Comparison of ENCODE assay signal across 31 mouse cellular contexts in genomic region chr2:173795801-173796673, GRCm38 (mm10). TPM values are rescaled to one million over a fixed set of nuclear protein-coding genes. Genes with fewer than 3 reads are reported as not detected.
DNase-seq lines count a peak whose midpoint lies in the region; ATAC-seq and TF ChIP-seq lines count a peak whose summit lies in the region.
"Had no signal": no experiment of that assay in that cellular context is flagged by ENCODE, and none has a peak within 500 bp of the region (broad histone marks: within the 10 kb centered on the region; RNA-seq: fewer than 3 reads in every experiment).

No protein-coding gene starts in this region.

- DNase-seq in hindbrain, embryonic 10.5 days (ENCODE audit: low spot score) = no peak
- DNase-seq in kidney, adult 18-20 months = no peak
- peak; percentile 61 for DNase-seq in brain, embryonic 14.5 days (ENCODE audit: low read depth)
- no peak for DNase-seq in urinary bladder, postnatal 10 days (ENCODE audit: low spot score)
- DNase-seq in left cerebral cortex, postnatal 14 days (ENCODE audit: low spot score in 2 of 2) = no peak
- DNase-seq: adrenal gland, postnatal 25 days; cerebellum, adult 18-20 months; cerebellum, postnatal 10 days; gastrocnemius, postnatal 14 days; left cerebral cortex, postnatal 4 days; liver, postnatal 0 days; lung, postnatal 4 days; midbrain, embryonic 14.5 days; right cerebral cortex, adult 18-20 months; spleen, adult 18-20 months; thymus, adult 2 months; thymus, postnatal 36 days had no signal

- intact Hi-C loops in left cerebral cortex, postnatal 14 days (cut with DNase I) = no loop called here

- no peaks in the 10 kb centered on the region for H3K36me3 ChIP-seq in hindbrain, embryonic 10.5 days
- no peaks in the 10 kb centered on the region for H3K36me3 ChIP-seq in hindbrain, embryonic 13.5 days
- no peaks in the 10 kb centered on the region for H3K36me3 ChIP-seq in kidney, embryonic 16.5 days (ENCODE audit: insufficient read depth, low read length)
- no peaks in the 10 kb centered on the region for H3K36me3 ChIP-seq in limb, embryonic 13.5 days
- H3K36me3 ChIP-seq: embryonic facial prominence, embryonic 13.5 days; heart, embryonic 10.5 days; heart, embryonic 15.5 days; intestine, embryonic 15.5 days; liver, embryonic 12.5 days; neural tube, embryonic 15.5 days had no signal

- no peak overlapping the region for H3K9ac ChIP-seq in hindbrain, embryonic 13.5 days
- no peak overlapping the region for H3K9ac ChIP-seq in kidney, embryonic 16.5 days (replicated peaks; ENCODE audit: low read length)
- no peak overlapping the region for H3K9ac ChIP-seq in limb, embryonic 13.5 days
- H3K9ac ChIP-seq: embryonic facial prominence, embryonic 13.5 days; heart, embryonic 15.5 days; intestine, embryonic 15.5 days; liver, embryonic 12.5 days; liver, postnatal 0 days; neural tube, embryonic 15.5 days had no signal

- WGBS in hindbrain, embryonic 10.5 days = 85% methylated on average over 15 of the region's 15 CpGs
- 65% methylated on average over 15 of the region's 15 CpGs for WGBS in hindbrain, embryonic 13.5 days
- 66% methylated on average over 15 of the region's 15 CpGs for WGBS in kidney, embryonic 16.5 days
- WGBS in limb, embryonic 13.5 days = 40% methylated on average over 15 of the region's 15 CpGs

- no peaks in the 10 kb centered on the region for H3K27me3 ChIP-seq in hindbrain, embryonic 10.5 days (ENCODE audit: insufficient read depth, poor library complexity, severe bottlenecking)
- H3K27me3 ChIP-seq in hindbrain, embryonic 13.5 days = 0 out of 2 replicates have a peak, but pooled peaks cover 4% of the 10 kb centered on the region
- no peaks in the 10 kb centered on the region for H3K27me3 ChIP-seq in kidney, embryonic 16.5 days (ENCODE audit: insufficient read depth, low read length)
- H3K27me3 ChIP-seq in limb, embryonic 13.5 days = no peaks in the 10 kb centered on the region
- H3K27me3 ChIP-seq: embryonic facial prominence, embryonic 13.5 days; heart, embryonic 15.5 days; intestine, embryonic 15.5 days; liver, embryonic 12.5 days; neural tube, embryonic 15.5 days had no signal

- H3K9me3 ChIP-seq in hindbrain, embryonic 10.5 days = no peaks in the 10 kb centered on the region
- no peaks in the 10 kb centered on the region for H3K9me3 ChIP-seq in hindbrain, embryonic 13.5 days
- no peaks in the 10 kb centered on the region for H3K9me3 ChIP-seq in kidney, embryonic 16.5 days (ENCODE audit: low read length)
- H3K9me3 ChIP-seq in limb, embryonic 13.5 days = no peaks in the 10 kb centered on the region
- H3K9me3 ChIP-seq: embryonic facial prominence, embryonic 13.5 days; heart, embryonic 10.5 days; heart, embryonic 15.5 days; intestine, embryonic 15.5 days; liver, embryonic 12.5 days; megakaryocyte, embryonic 14.5 days; neural tube, embryonic 15.5 days had no signal

- H3K4me1 ChIP-seq in hindbrain, embryonic 10.5 days (replicated peaks) = peaks cover 45% of the 10 kb centered on the region
- H3K4me1 ChIP-seq in hindbrain, embryonic 13.5 days (replicated peaks) = peaks cover 43% of the 10 kb centered on the region
- H3K4me1 ChIP-seq in kidney, embryonic 16.5 days (ENCODE audit: insufficient read depth, low read length) = peaks cover 50% of the 10 kb centered on the region
- H3K4me1 ChIP-seq in limb, embryonic 13.5 days = peaks cover 54% of the 10 kb centered on the region

- no peak overlapping the region for H3K4me3 ChIP-seq in hindbrain, embryonic 10.5 days
- H3K4me3 ChIP-seq in hindbrain, embryonic 13.5 days = no peak overlapping the region
- H3K4me3 ChIP-seq in kidney, embryonic 16.5 days (ENCODE audit: low read length) = no peak overlapping the region
- H3K4me3 ChIP-seq in limb, embryonic 13.5 days = no peak overlapping the region
- H3K4me3 ChIP-seq: embryonic facial prominence, embryonic 13.5 days; erythroblast, embryonic 14.5 days; heart, embryonic 10.5 days; heart, embryonic 15.5 days; intestine, embryonic 15.5 days; layer of hippocampus, adult 2 months; liver, embryonic 12.5 days; megakaryocyte, embryonic 14.5 days; neural tube, embryonic 15.5 days had no signal

- TF ChIP-seq POLR2A in brain, embryonic 14.5 days (IDR thresholded peaks at IDR 0.05; ENCODE audit: borderline replicate concordance, extremely low read depth, insufficient read depth, insufficient read length, poor library complexity, severe bottlenecking) = no peak

- no peak for TF ChIP-seq CTCF in brain, embryonic 14.5 days (IDR thresholded peaks at IDR 0.05; ENCODE audit: borderline replicate concordance, extremely low read depth, insufficient read depth, insufficient read length)

- H3K27ac ChIP-seq in hindbrain, embryonic 10.5 days = peak overlapping the region; percentile 26
- no peak overlapping the region for H3K27ac ChIP-seq in hindbrain, embryonic 13.5 days
- H3K27ac ChIP-seq in kidney, embryonic 16.5 days (ENCODE audit: low read length) = peak overlapping the region; percentile 86
- peak overlapping the region; percentile 39; the same call in 1 of the 2 replicates for H3K27ac ChIP-seq in limb, embryonic 13.5 days
- H3K27ac ChIP-seq: embryonic facial prominence, embryonic 13.5 days; hindbrain, postnatal 0 days; layer of hippocampus, adult 2 months; liver, embryonic 12.5 days; neural tube, embryonic 15.5 days had no signal

- no peak for ATAC-seq in hindbrain, embryonic 13.5 days (ENCODE audit: low FRiP score)
- no peak for ATAC-seq in kidney, embryonic 16.5 days (ENCODE audit: low FRiP score, low TSS enrichment)
- ATAC-seq in limb, embryonic 13.5 days (ENCODE audit: low FRiP score, low read depth) = no peak
- ATAC-seq: forebrain, embryonic 16.5 days; hindbrain, postnatal 0 days; intestine, embryonic 15.5 days; liver, embryonic 12.5 days; liver, postnatal 0 days had no signal

- no peak overlapping the region for H3K4me2 ChIP-seq in hindbrain, embryonic 13.5 days
- peak overlapping the region; percentile 17; the same call in 1 of the 2 replicates for H3K4me2 ChIP-seq in kidney, embryonic 16.5 days (replicated peaks; ENCODE audit: low read depth, low read length)
- H3K4me2 ChIP-seq in limb, embryonic 13.5 days (replicated peaks) = no peak overlapping the region
- H3K4me2 ChIP-seq: embryonic facial prominence, embryonic 13.5 days; heart, embryonic 15.5 days; intestine, embryonic 15.5 days; liver, embryonic 12.5 days; neural tube, embryonic 15.5 days had no signal

RNA-seq across cellular contexts. Expression of gene Vapb, which starts 58.7 kb away (rescaled TPM):
- 11.7 and 14.9 TPM in 2 replicates for polyA plus RNA-seq in hindbrain, embryonic 10.5 days (2016; fragmentation: Nextera tagmentation; extraction: Ambion mirVana)
- 11.7 and 13.3 TPM in 2 replicates for polyA plus RNA-seq in hindbrain, embryonic 13.5 days (2015; fragmentation: Nextera tagmentation; extraction: Ambion mirVana)
- polyA plus RNA-seq in kidney, embryonic 16.5 days (2015; fragmentation: Nextera tagmentation; extraction: Ambion mirVana) = 18.2 and 24.2 TPM in 2 replicates
- 23.9 and 42.5 TPM in 2 replicates for polyA plus RNA-seq in brain, embryonic 14.5 days (2012; rRNA removed)
- 10.2 and 11.0 TPM in 2 replicates for polyA plus RNA-seq in limb, embryonic 13.5 days (2015; fragmentation: Nextera tagmentation; extraction: Ambion mirVana)
- 100 to 1,000 TPM; 103 to 124 TPM for total RNA-seq in left cerebral cortex, postnatal 14 days (2021)
